26 mouse cellular contexts compared by ENCODE assay signal in the genomic region with DNA sequence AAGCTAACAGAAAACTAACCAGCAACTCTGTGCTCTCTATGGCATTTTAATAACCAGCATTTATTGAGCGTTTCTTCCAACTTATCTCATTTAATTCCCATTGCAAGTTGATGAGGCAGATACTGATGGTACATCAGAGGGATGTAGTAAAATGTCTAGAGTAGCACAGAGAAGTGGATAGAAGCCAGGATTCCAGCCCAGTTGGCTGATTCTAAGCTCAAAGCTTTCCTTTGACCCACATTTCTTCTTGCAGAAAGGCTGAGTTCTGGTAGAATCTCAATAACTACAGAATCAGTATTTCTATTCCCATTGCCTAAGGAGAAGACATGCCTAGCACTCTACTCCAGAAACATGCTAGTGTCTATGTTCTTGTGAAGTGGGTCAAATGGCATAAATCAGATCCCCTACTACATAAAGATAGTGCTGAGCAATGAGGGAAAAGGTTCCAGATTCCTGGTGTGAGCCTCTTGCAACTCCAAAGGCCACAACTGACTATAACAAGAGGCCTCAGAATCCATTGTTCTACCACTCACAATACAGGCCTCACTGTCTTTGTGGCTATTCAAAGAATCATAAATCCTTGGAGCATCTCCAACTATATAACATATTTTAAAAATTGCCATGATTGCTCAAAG.
"Had no signal": no experiment of that assay in that cellular context is flagged by ENCODE, and none has a peak within 500 bp of the region (broad histone marks: within the 10 kb centered on the region; RNA-seq: fewer than 3 reads in every experiment).

No protein-coding gene starts in this region.

- H3K9ac ChIP-seq: embryonic facial prominence, embryonic 12.5 days; embryonic facial prominence, embryonic 13.5 days; embryonic facial prominence, embryonic 15.5 days; forebrain, embryonic 12.5 days; forebrain, embryonic 13.5 days; forebrain, embryonic 15.5 days; forebrain, postnatal 0 days had no signal

- H3K27ac ChIP-seq: embryonic facial prominence, embryonic 10.5 days; embryonic facial prominence, embryonic 12.5 days; embryonic facial prominence, embryonic 13.5 days; embryonic facial prominence, embryonic 15.5 days; forebrain, embryonic 10.5 days; forebrain, embryonic 12.5 days; forebrain, embryonic 13.5 days; forebrain, embryonic 15.5 days; gastrocnemius, adult 2 months; heart, adult 2 months had no signal

- H3K36me3 ChIP-seq: embryonic facial prominence, embryonic 10.5 days; embryonic facial prominence, embryonic 12.5 days; embryonic facial prominence, embryonic 13.5 days; embryonic facial prominence, embryonic 15.5 days; forebrain, embryonic 10.5 days; forebrain, embryonic 12.5 days; forebrain, embryonic 15.5 days had no signal

- H3K4me2 ChIP-seq: embryonic facial prominence, embryonic 12.5 days; embryonic facial prominence, embryonic 13.5 days; embryonic facial prominence, embryonic 15.5 days; forebrain, embryonic 12.5 days; forebrain, embryonic 13.5 days; forebrain, embryonic 15.5 days had no signal

- DNase-seq: cerebellum, adult 8-10 months; cerebellum, adult 9-10 months; cerebellum, adult 9-11 months; cerebellum, postnatal 10 days; cerebellum, postnatal 14 days; cerebellum, postnatal 36 days; embryo, embryonic 11 days; forebrain, postnatal 0 days; gastrocnemius, adult 2 months; gastrocnemius, postnatal 10 days; gastrocnemius, postnatal 14 days; gastrocnemius, postnatal 25 days; gastrocnemius, postnatal 36 days; heart, adult 18-20 months; heart, adult 2 months had no signal

- H3K4me3 ChIP-seq: embryonic facial prominence, embryonic 10.5 days; embryonic facial prominence, embryonic 12.5 days; embryonic facial prominence, embryonic 13.5 days; embryonic facial prominence, embryonic 15.5 days; erythroblast, embryonic 14.5 days; forebrain, embryonic 10.5 days; forebrain, embryonic 12.5 days; forebrain, embryonic 13.5 days; forebrain, embryonic 15.5 days; gastrocnemius, adult 2 months; heart, adult 2 months had no signal

- H3K9me3 ChIP-seq: embryonic facial prominence, embryonic 10.5 days; embryonic facial prominence, embryonic 12.5 days; embryonic facial prominence, embryonic 13.5 days; embryonic facial prominence, embryonic 15.5 days; forebrain, embryonic 10.5 days; forebrain, embryonic 12.5 days; forebrain, embryonic 13.5 days; forebrain, embryonic 15.5 days had no signal

- ATAC-seq: forebrain, embryonic 13.5 days; forebrain, embryonic 14.5 days; forebrain, embryonic 15.5 days; forebrain, embryonic 16.5 days; forebrain, postnatal 0 days had no signal

- H3K4me1 ChIP-seq: embryonic facial prominence, embryonic 10.5 days; embryonic facial prominence, embryonic 12.5 days; embryonic facial prominence, embryonic 13.5 days; embryonic facial prominence, embryonic 15.5 days; forebrain, embryonic 10.5 days; forebrain, embryonic 12.5 days; forebrain, embryonic 13.5 days; forebrain, embryonic 15.5 days had no signal

- H3K27me3 ChIP-seq: embryonic facial prominence, embryonic 12.5 days; embryonic facial prominence, embryonic 13.5 days; embryonic facial prominence, embryonic 15.5 days; forebrain, embryonic 12.5 days; forebrain, embryonic 13.5 days; forebrain, embryonic 15.5 days had no signal
